Mouse (Mus musculus) neural tube, embryonic 15.5 days (tissue): ENCODE measurements around the gene Iars. TPM values are rescaled to one million over a fixed set of nuclear protein-coding genes. Genes with fewer than 3 reads are reported as not detected.
"Not testable (repeated sequence)": the region's sequence is repeated elsewhere in the genome, so short reads cannot be mapped to it uniquely, and the experiment has no call there.

ENCODE experiments used
- ATAC-seq: fragments of 200-750 bp; cut with Nextera tagmentation; 2 replicates; pipeline ENCODE4 v1.8.0; 2017; ENCODE audit warnings: mild to moderate bottlenecking, moderate TSS enrichment, moderate library complexity; ENCODE audit not compliant: low FRiP score
- H3K27ac ChIP-seq: fragments of 300-500 bp; sonication (generic); replicated peaks from 2 replicates; pipeline ENCODE4 v1.5.1; 2015; ENCODE audit warnings: mild to moderate bottlenecking, inconsistent platforms
- H3K27me3 ChIP-seq: fragments of 300-500 bp; sonication (generic); replicated peaks from 2 replicates; pipeline ENCODE4 v1.6.1; 2015; ENCODE audit warnings: inconsistent platforms
- H3K36me3 ChIP-seq: fragments of 300-500 bp; sonication (generic); 2 replicates; pipeline ENCODE4 v1.6.1; 2015; ENCODE audit warnings: inconsistent platforms
- H3K4me1 ChIP-seq: fragments of 300-500 bp; sonication (generic); 2 replicates; pipeline ENCODE4 v1.6.1; 2015; ENCODE audit warnings: inconsistent platforms
- H3K4me2 ChIP-seq: fragments of 300-500 bp; sonication (generic); 2 replicates; pipeline ENCODE4 v1.6.1; 2015; ENCODE audit warnings: inconsistent platforms, mild to moderate bottlenecking, moderate library complexity
- H3K4me3 ChIP-seq: fragments of 300-500 bp; sonication (generic); replicated peaks from 2 replicates; pipeline ENCODE4 v1.5.1; 2015; ENCODE audit warnings: mild to moderate bottlenecking, inconsistent platforms
- H3K9ac ChIP-seq: fragments of 300-500 bp; sonication (generic); replicated peaks from 2 replicates; pipeline ENCODE4 v1.6.1; 2015; ENCODE audit warnings: mild to moderate bottlenecking, inconsistent platforms
- H3K9me3 ChIP-seq: fragments of 300-500 bp; sonication (generic); replicated peaks from 2 replicates; pipeline ENCODE4 v1.6.1; 2016; ENCODE audit warnings: inconsistent platforms
- WGBS: fragments of 180-500 bp; shearing (Covaris S2); methylation state at CpG from one replicate; pipeline ENCODE4 v1.1.7; 2015; ENCODE audit warnings: mixed read lengths; 5-methylcytosine and 5-hydroxymethylcytosine counted together
- polyA plus RNA-seq: library from polyadenylated mRNA; unstranded; fragments of >200 nt; fragmentation: Nextera tagmentation; extraction: Ambion mirVana; gene quantifications from 2 replicates; pipeline ENCODE4 v1.2.1, GENCODE M21; 2015

Gene Iars
- polyA plus RNA-seq, 1 experiment from 2014 or later, result 49.8 TPM

- ATAC-seq, result no peak
- WGBS, result 94% methylated on average over 16 of the region's 16 CpGs
- H3K4me3 ChIP-seq, result no peak overlapping the region
- H3K4me2 ChIP-seq, result no peak overlapping the region
- H3K4me1 ChIP-seq, result no peaks in the 10 kb centered on the region
- no peaks in the 10 kb centered on the region for H3K36me3 ChIP-seq
- no peak overlapping the region for H3K27ac ChIP-seq
- H3K9ac ChIP-seq, result no peak overlapping the region
- H3K9me3 ChIP-seq, result no peaks in the 10 kb centered on the region
- no peaks in the 10 kb centered on the region for H3K27me3 ChIP-seq
Observed at GRCm38 (mm10) chr13:49741285-49742040, 59.6 kb downstream of the Iars start.

GRCm38 (mm10) chr13:49756591-49756990, 74.7 kb downstream of the Iars start:
- H3K4me1 ChIP-seq, result no peaks in the 10 kb centered on the region
- no peak overlapping the region for H3K4me2 ChIP-seq
- H3K4me3 ChIP-seq, result no peak overlapping the region
- H3K27ac ChIP-seq, result no peak overlapping the region
- no peaks in the 10 kb centered on the region for H3K9me3 ChIP-seq
- ATAC-seq, result no peak
- 90% methylated on average over 9 of the region's 9 CpGs for WGBS
- H3K27me3 ChIP-seq, result no peaks in the 10 kb centered on the region
- no peaks in the 10 kb centered on the region for H3K36me3 ChIP-seq
- H3K9ac ChIP-seq, result no peak overlapping the region

- 91% methylated on average over 4 of the region's 4 CpGs for WGBS
- H3K9ac ChIP-seq, result no peak overlapping the region
- ATAC-seq, result no peak
- no peaks in the 10 kb centered on the region for H3K4me1 ChIP-seq
- no peaks in the 10 kb centered on the region for H3K27me3 ChIP-seq
- no peak overlapping the region for H3K27ac ChIP-seq
- no peak overlapping the region for H3K4me3 ChIP-seq
- no peaks in the 10 kb centered on the region for H3K9me3 ChIP-seq
- no peak overlapping the region for H3K4me2 ChIP-seq
- no peaks in the 10 kb centered on the region for H3K36me3 ChIP-seq
Observed at GRCm38 (mm10) chr13:49757966-49758365, 76.1 kb downstream of the Iars start.

DNA sequence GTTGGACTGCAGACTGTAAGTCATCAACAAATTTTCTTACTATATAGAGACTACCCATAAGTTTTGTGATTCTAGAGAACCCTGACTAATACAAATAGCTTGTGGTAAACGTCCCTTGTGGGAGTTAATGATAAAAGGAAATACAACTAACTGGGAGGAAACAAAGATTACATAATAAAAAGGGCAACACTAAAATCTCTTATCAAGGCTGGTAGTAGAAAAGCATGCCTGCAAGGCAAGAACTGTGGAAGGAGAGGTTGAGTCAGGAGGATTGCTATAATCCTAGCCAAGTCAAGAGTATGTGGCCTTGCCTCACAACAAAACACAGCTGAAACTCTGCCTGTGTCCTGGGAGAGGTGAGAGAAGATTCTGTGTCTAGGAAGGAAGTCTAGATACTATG, 78.8 kb downstream of the Iars start:
- no peaks in the 10 kb centered on the region for H3K4me1 ChIP-seq
- no peak overlapping the region for H3K4me3 ChIP-seq
- no peak overlapping the region for H3K27ac ChIP-seq
- H3K36me3 ChIP-seq, result no peaks in the 10 kb centered on the region
- no peaks in the 10 kb centered on the region for H3K9me3 ChIP-seq
- WGBS, result 69% methylated on average over 1 of the region's 1 CpGs
- no peak overlapping the region for H3K4me2 ChIP-seq
- no peak for ATAC-seq
- no peaks in the 10 kb centered on the region for H3K27me3 ChIP-seq
- no peak overlapping the region for H3K9ac ChIP-seq

- H3K9me3 ChIP-seq, result no peaks in the 10 kb centered on the region
- H3K4me1 ChIP-seq, result no peaks in the 10 kb centered on the region
- WGBS, result 91% methylated on average over 14 of the region's 14 CpGs
- no peak for ATAC-seq
- H3K27me3 ChIP-seq, result no peaks in the 10 kb centered on the region
- no peak overlapping the region for H3K27ac ChIP-seq
- H3K36me3 ChIP-seq, result no peaks in the 10 kb centered on the region
- no peak overlapping the region for H3K4me3 ChIP-seq
- no peak overlapping the region for H3K4me2 ChIP-seq
- H3K9ac ChIP-seq, result no peak overlapping the region
Observed at GRCm38 (mm10) chr13:49762208-49762607, 80.3 kb downstream of the Iars start.

DNA sequence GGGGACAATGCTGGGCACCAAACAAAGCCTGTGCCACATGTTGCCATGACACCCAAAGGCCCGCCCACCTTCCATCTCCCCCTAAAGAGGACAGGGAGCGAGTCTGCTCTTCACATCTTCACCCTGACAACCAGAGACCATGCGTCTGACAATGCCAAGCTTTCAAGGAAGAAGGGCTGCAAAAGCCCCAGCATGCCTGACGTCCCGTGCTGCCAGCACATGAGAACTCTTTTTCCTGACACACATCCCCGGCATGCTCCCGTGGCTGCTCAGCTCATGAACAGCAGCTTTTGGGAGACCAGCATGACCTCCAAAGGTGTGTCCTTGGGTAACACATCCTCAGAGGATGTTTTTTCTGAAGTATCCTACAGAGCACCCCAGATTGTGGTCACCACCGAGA, 83.4 kb downstream of the Iars start:
- Histone ChIP-seq H3K36me3 (no peaks in the 10 kb centered on the region), H3K9ac (no peak overlapping the region), H3K4me2 (no peak overlapping the region), H3K4me1 (no peaks in the 10 kb centered on the region), H3K9me3 (no peaks in the 10 kb centered on the region), H3K27ac (no peak overlapping the region), H3K27me3 (no peaks in the 10 kb centered on the region), H3K4me3 (no peak overlapping the region)
- WGBS, result 72% methylated on average over 8 of the region's 8 CpGs
- ATAC-seq, result no peak

DNA sequence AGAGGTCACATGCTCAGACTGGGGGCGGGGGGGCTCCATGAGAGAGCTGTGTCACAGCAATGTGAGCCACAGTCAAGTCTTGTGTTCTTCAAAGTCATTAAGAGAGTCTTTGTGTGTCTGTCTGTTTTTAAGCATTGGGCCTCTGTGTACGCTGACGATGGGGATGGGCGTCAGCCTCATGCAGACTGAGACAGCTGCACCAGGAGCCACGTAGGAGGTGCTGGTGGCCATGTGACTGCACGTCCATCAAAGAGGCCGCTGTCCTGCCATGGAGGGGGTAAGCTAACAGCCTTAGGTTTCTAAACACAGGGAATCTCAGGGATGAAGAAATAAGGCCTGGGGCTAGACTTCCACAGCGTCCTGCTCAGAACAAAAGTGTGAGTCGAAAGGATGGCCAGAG, 84.4 kb downstream of the Iars start:
- 52% methylated on average over 9 of the region's 9 CpGs for whole genome bisulfite sequencing
- H3K27ac ChIP-seq, result no peak overlapping the region
- no peak overlapping the region for H3K9ac ChIP-seq
- no peaks in the 10 kb centered on the region for H3K36me3 ChIP-seq
- ATAC-seq, result no peak
- H3K27me3 ChIP-seq, result no peaks in the 10 kb centered on the region
- no peaks in the 10 kb centered on the region for H3K4me1 ChIP-seq
- no peaks in the 10 kb centered on the region for H3K9me3 ChIP-seq
- H3K4me3 ChIP-seq, result no peak overlapping the region
- H3K4me2 ChIP-seq, result no peak overlapping the region

DNA sequence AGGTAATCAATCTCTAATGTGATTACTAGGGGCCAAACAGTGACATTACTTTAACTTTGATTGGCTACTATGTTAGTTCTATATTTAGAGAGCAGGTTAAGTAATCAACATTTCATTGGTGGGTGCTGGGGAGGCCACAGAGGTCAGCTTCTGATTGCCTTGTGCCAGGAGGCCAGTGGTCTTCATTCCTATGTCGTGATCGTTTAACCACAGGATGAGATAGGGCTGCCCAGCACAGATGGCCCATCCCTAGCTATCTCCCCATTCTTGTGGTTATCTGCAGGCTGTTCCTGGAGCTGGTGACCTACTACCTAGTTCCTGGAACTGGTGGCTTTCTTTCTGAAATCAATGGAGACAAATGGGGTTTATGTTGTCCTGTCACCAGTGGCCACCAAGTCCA, 86.1 kb downstream of the Iars start:
- H3K9ac ChIP-seq, result no peak overlapping the region
- no peaks in the 10 kb centered on the region for H3K4me1 ChIP-seq
- no peaks in the 10 kb centered on the region for H3K27me3 ChIP-seq
- WGBS, result 88% methylated on average over 2 of the region's 2 CpGs
- ATAC-seq, result no peak
- H3K27ac ChIP-seq, result no peak overlapping the region
- no peaks in the 10 kb centered on the region for H3K9me3 ChIP-seq
- no peak overlapping the region for H3K4me3 ChIP-seq
- H3K36me3 ChIP-seq, result no peaks in the 10 kb centered on the region
- H3K4me2 ChIP-seq, result no peak overlapping the region

DNA sequence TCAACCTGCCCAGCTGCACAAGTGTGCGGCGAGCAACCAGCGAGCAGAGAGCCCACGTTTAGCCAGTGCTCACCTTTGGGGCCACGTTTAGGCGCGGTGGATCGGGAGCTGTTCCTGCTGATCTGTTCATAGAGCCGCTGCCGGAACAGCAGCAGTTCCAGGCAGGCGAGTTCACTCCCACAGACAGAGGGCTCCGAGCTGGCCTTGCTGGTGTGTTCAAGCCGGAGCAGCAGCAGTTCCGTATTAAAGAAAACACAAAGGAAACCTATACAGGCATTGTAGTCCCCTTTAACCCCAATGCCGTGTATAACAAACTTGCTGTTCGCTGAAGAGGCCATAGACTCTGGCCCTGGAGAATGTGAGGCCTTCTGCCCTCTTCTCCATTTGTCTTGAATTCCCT, 87.2 kb downstream of the Iars start:
- Histone ChIP-seq H3K9ac (no peak overlapping the region), H3K4me1 (no peaks in the 10 kb centered on the region), H3K27ac (no peak overlapping the region), H3K27me3 (no peaks in the 10 kb centered on the region), H3K36me3 (no peaks in the 10 kb centered on the region), H3K4me3 (no peak overlapping the region), H3K9me3 (no peaks in the 10 kb centered on the region), H3K4me2 (no peak overlapping the region)
- ATAC-seq, result no peak
- WGBS, result 85% methylated on average over 16 of the region's 16 CpGs

DNA sequence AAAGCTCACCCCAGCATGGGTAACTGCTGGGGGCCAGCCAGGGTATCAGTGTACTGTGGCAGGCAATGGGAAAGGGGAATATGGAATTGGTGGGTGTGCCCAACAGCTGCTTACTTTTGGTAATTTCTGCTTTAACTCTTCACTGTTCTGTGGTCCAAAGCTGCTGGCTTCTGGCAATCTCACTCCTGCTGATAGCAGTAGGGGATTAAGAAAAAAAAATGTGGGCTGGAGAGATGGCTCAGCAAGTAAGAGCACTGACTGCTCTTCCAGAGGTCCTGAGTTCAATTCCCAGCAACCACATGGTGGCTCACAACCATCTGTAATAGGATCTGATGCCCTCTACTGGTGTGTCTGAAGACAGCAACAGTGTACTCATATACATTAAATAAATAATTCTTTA, 89.6 kb downstream of the Iars start:
- not testable (repeated sequence) for H3K36me3 ChIP-seq, H3K4me1 ChIP-seq, ATAC-seq, H3K9me3 ChIP-seq, H3K9ac ChIP-seq, H3K4me3 ChIP-seq, H3K27ac ChIP-seq, H3K27me3 ChIP-seq, H3K4me2 ChIP-seq
